Mouse (Mus musculus): ENCODE measurements around the gene Aff4.

GRCm38 (mm10) chr11:53308251-53308864 lies 42.3 kb upstream of the Aff4 start:
- TF ChIP-seq CTCF (IDR thresholded peaks at IDR 0.05; ENCODE audit: low read depth, low read length) (no peak), POLR2A (IDR thresholded peaks at IDR 0.05; ENCODE audit: borderline replicate concordance, low read depth, low read length) (no peak)

All from bone marrow macrophage, adult 2 months (primary cell).